Mouse (Mus musculus): ENCODE data around the gene Map1b. TPM values are rescaled to one million over a fixed set of nuclear protein-coding genes. Genes with fewer than 3 reads are reported as not detected.

Map1b gene
- total RNA-seq, 2 experiments from 2014 or later: 12.0 to 12.9 TPM

GRCm38 (mm10) chr13:99489998-99490397 lies 26.3 kb downstream of the Map1b start:
- no peak for DNase-seq

DNA sequence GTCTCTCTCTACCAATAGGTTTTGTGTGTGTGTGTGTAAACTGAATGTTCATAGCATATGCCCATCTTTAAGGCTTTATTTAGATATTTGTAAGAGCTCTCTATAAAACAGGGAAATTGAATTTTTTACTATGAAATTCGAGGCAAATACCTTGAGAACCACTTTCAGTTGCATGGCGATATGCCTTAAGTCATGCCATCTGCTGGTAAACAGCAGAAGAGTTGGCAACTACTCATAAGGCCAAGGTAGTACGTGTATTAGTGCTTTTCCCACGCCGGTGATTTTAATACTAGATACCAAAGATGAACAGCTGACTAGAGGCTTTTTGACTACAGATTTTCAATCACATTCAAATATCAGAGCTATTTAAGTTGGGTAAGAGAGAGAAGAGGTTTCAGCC lies 27.2 kb downstream of the Map1b start:
- no peak for DNase-seq

- DNase-seq: no peak
Observed at GRCm38 (mm10) chr13:99485861-99486260, 30.5 kb downstream of the Map1b start.

DNA sequence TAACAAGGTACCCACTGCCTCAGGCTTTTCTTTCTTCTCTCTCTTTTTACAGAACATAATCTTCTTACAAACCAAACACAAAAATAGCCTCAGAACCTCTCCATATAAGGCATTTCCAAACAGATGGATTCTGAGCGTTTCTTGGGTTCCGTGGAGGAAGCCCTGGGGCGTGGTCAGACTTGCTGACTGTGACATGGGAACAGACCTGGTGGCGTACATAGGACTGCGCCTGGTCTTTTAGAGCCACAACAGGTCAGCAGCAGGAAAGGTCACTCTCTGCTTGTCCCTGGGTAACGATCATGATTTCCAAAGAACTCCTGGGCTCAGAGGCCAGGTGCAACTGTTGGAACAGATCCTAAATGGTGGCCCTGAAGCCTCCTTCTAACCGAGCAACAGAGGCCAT lies 31.0 kb downstream of the Map1b start:
- DNase-seq: no peak

DNA sequence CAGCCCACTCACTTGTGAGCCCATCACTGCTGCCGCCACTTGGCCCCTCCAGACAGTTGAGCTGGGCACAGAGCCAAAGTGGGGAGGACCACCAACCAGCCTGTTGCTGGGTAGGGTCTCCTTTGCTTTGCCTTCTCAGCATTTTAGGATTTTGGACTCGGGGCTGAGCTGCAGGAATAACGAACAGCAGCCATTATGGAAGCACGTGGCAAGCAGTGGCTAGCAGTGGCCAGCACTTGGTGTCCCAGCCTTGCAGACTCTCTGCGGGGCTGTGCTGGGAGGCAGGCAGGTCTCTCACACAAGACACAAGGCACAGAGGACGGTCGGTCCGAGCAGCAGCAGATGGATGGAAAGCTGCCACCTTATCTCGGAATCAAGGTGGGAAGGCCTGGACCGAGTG lies 31.4 kb downstream of the Map1b start:
- no peak for DNase-seq

- DNase-seq: peak; percentile 23
Observed at GRCm38 (mm10) chr13:99483433-99483832, 32.9 kb downstream of the Map1b start.

- no peak for DNase-seq
Observed at GRCm38 (mm10) chr13:99475488-99475887, 40.9 kb downstream of the Map1b start.

- no peak for DNase-seq
Observed at GRCm38 (mm10) chr13:99475033-99475432, 41.3 kb downstream of the Map1b start.

DNA sequence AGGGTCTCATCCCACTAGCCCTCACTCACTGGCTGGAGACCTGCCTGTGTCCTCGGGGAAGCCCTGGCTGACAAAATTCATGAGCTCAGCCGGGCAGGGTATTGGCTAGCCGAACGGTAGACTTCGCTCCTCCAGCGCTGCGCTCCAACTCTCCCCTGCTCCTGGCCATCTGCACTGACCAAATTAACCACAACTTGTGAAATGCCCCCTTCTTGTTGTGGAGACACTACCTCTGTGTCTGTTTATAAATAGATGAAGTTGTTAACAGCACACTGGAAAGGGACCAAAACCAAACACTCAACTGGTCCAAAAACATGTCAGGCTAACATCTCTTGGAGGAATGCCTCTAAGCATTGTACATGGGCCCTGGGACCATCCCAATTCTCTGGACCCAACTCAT lies 42.2 kb downstream of the Map1b start:
- no peak for DNase-seq

DNA sequence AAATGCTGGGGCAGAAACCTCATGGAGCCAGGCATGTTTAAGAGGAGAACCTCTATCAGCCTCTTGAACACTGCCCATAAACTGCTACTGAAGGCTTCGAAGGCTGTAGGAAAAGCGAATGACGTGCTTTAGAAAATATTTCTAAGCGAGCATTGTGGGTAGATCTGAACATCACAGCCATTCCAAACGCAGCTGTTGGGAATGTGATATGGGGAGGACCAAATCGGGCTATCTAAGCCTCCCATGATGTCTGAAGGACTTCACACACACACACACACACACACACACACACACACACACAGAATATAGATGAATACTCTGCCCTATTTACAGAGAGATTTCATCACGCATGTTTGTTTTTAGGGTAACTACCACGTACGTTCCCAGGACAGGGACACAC lies 44.3 kb downstream of the Map1b start:
- no peak for DNase-seq

- DNase-seq: no peak
Observed at GRCm38 (mm10) chr13:99470084-99470483, 46.3 kb downstream of the Map1b start.

- no peak for DNase-seq
Observed at GRCm38 (mm10) chr13:99468267-99468666, 48.1 kb downstream of the Map1b start.

DNA sequence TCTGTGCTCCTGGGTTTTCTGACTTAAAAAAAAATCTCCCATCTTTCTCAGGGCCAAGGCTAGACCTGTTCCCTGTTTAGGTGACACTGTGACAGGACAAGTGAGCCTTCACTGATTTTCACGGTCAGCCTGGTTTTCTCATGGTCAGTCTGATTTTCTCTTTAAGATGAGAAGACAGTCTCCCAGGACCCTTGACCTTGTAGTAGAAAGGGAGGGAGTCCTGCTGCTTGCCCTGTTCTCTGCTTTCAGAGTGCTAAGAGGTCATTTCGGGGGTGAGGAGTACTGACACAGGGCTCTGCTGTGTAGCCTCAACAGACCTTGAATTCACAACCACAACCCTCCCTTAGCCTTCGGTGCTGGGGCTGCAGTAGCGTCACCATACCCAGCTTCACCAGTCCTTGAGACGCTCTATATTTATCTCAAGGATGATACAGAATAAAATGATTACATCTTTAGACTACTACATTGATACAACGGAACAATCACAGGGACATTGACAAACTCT lies 49.5 kb downstream of the Map1b start:
- no peak for DNase-seq

DNA sequence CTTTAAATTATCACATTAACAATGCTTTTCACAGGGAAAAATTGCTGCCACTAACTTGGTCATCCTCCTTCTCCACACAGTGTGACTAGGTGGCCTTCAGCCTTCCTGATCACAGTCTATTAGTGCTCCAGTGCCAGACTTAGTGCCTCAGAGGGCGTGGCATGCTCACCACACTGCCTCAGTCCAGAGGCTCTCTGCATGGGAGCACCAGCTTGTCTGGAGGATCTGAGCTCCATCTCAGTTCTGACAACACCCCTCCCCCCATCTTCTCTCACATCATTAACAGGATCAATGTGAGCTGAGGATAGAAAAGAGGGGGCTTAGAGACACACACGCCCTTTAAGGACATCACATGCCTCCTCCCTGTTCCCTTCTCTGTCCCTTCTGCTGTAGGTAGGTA lies 50.3 kb downstream of the Map1b start:
- DNase-seq: no peak

DNA sequence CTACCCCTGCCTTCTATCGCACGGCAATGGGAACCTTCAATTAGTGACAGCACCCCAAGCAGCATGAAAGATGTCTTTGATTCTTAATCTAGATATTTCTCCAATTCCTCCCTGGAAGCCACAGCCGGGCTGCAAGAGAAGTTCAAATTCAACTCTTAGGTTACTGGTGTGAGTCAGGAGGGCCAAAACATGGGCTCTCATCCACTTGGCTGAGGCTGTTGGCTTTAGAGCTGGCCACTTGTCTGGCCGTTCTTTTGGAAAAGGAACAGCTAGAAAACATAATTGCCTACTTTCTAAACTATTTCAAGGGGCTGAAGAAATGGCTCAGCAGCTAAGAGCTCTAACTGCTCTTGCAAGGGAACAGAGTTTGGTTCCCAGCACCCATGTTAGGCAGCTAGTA lies 51.8 kb downstream of the Map1b start:
- DNase-seq: peak; percentile 73

GRCm38 (mm10) chr13:99461886-99462285 lies 54.5 kb downstream of the Map1b start:
- DNase-seq: no peak

DNA sequence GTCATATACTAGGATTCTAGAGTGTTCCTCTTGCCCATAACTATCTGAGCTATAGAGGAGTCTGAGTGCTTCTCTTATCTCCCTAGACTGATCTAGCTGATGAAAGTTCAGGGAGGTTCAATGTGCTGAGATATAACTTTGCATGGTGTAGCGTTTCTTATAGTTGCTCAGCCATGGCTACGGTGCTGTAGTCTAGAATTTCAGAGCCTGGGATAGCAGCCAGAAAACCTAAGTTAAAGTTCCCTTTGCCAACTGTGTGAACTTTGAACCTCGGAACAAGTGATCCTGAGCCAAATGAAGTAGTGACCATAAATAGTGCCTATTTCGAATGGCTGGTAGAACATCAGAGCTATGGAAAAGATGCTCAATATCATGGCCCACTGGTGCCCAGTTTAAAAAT lies 56.7 kb downstream of the Map1b start:
- DNase-seq: no peak

GRCm38 (mm10) chr13:99458658-99459386 lies 57.5 kb downstream of the Map1b start:
- no peak for DNase-seq

GRCm38 (mm10) chr13:99454977-99455376 lies 61.4 kb downstream of the Map1b start:
- no peak for DNase-seq

DNA sequence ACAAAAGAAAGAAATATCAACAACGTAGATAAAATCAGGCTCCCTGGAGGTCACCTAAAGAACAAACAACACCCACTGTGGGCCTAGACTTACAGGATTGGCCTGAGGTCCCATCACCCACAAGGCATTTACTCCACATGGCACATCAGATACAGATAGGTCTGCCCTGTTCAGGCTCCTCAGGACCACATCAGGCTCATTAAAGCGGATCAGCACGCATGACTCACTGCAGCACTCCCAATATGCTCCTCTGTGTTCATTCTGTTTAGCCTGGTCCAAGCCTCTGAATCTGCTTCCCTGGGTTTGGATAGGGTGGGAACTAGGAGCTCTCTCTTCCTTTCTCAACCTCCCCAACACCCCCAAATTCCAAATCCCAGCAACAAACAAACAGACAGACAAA lies 63.9 kb downstream of the Map1b start:
- DNase-seq: no peak

DNA sequence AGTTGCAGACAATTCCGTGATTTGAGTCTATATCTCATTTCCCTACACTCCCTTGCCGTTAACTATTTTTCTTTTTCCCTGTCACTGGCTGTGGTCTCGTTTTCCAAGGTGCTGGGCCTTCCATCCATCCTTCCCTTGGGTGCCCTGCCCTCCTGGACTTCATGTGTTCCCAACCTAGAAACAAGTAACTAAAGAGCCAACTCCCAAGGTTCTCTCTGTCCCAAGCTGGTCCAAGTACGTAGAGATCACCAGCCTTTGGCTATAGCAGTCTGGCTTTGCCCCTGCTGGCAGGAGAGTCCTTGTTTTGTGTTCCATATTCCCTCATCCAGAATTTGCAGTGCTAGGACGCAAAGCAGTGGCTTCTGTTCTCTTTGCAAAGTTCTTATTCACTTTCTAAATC lies 65.1 kb downstream of the Map1b start:
- no peak for DNase-seq

GRCm38 (mm10) chr13:99450766-99451165 lies 65.6 kb downstream of the Map1b start:
- DNase-seq: peak; percentile 31

- no peak for DNase-seq
Observed at GRCm38 (mm10) chr13:99449547-99449946, 66.8 kb downstream of the Map1b start.

DNA sequence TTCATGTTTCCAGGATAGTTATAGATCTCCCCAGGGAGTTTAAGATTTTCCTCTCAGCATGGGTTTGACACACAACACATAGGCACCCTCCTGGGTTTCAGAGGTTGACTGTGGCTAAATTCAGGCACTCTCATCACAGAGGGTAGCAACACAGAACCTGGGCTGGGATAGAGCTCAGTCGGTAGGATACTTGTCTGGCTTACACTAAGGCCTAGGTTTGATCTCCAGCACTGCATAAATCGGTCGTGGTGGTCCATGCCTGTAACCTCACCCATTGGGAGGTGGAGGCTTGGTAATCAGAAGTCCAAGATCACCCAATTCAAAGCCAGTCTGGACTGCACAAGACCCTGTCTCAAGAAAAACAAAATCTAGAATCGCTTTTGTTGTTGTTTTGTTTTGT lies 68.1 kb downstream of the Map1b start:
- DNase-seq: no peak
